Mouse (Mus musculus) layer of hippocampus, postnatal 25 days (tissue): Measurements from ENCODE around the gene A930004D18Rik. TPM values are rescaled to one million over a fixed set of nuclear protein-coding genes. Genes with fewer than 3 reads are reported as not detected.

Experiments
- DNase-seq, 2 experiments: peaks; one replicate each; pipeline ENCODE4 v3.0.0; 2022; ENCODE audit warnings: mixed read lengths in 2 of 2, low spot score in 1 of 2; ENCODE audit errors: extremely low spot score in 1 of 2
- total RNA-seq, 2 experiments: library from RNA; stranded (reverse); gene quantifications; 2 replicates each; pipeline ENCODE4 v1.2.3; 2021

Gene A930004D18Rik
- total RNA-seq, 2 experiments from 2014 or later: 2.7 to 3.3 TPM

DNA sequence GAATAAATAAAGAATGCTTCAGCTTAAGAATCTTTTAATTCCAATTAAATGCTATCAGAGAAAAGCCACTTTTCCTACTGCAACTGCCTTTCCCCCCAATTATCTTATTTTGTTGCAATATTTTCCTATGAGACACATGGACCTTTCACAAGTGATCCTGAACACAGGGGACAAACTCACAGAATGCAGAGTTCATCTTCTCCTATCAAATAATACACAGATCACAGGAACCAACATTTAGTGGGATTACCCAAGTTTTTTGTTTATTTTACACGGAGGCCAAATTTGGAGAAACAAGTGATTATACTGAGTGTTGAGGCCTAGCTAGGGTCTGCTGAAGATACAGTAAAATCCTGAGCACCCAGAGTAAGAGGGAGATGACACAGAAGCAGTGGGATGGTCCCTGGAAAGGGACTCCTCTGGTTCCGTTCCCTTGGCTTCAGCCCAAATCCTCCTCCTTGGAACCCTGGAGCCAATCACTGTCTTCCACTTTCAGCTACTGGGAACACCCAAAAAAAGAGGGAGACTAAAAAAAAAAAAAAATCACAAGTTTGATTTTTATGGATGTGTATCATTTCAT is 16.5 kb upstream of the A930004D18Rik start:
- DNase-seq: no peak

DNA sequence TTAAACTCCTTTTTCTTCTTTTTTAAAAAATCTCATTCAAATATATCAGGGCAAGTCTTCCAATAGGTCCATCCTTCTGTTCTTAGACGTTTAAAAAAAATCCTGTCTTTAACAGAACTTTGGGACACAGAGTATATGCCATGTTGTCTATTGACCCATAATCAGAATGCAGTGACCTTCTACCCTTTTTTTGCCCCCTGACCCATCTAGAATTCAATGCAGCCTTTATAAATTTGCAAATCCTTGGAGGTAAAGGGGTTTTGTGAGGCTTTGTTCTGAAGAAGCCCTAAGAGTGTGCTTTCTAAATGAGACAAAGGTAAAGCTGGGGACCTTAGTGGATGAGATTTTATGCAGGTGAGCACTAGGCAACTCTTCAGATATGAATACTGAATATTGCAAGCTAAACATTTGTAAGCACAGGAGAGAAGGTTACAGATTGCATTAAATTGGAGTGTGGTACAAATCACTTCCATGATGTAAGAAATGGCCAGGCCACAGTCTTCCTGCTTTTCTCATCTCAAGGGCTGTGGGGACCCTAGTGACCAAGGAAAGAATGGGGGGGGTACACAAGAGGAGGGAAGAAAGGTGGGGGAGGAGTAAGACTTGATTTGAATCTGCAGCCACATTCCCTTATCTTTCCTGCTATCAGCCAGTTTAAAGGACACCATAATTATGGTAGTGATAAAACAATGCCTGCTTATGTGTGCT is 15.9 kb upstream of the A930004D18Rik start:
- DNase-seq: no peak

DNA sequence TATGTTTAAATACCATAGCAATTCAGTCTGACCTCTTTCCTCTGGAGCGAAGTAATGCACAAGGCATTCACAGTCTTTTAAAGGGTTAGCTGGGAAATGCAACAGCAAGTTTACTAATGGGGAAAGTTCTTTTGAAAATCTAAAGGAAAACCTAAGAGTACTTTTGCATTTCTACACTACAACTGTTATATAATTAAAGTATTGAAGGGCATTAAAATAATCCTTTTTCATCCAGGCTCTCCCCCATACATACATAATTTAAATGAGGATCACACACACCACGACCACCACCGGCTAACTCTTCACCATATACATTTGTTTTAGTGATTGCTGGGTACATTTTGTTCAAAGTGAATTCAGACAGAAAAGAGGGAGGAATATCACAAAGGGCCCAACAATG is 15.0 kb upstream of the A930004D18Rik start:
- no peak for DNase-seq

DNA sequence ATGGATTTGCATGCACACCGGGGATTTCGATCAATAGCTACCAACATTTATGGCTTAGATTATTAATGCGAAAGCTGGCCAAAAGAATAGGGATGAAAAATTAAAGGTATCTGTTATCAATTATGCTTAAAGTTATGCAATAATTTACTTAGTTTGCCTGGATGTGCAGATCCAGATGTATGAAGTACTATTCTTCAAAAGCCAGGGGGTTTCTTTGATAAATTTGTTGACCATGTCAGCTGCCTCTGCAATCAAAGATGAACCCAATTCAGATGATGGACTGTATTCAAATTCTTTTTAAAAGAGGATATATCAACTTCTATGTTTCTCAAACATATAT is 14.3 kb upstream of the A930004D18Rik start:
- no peak for DNase-seq

DNA sequence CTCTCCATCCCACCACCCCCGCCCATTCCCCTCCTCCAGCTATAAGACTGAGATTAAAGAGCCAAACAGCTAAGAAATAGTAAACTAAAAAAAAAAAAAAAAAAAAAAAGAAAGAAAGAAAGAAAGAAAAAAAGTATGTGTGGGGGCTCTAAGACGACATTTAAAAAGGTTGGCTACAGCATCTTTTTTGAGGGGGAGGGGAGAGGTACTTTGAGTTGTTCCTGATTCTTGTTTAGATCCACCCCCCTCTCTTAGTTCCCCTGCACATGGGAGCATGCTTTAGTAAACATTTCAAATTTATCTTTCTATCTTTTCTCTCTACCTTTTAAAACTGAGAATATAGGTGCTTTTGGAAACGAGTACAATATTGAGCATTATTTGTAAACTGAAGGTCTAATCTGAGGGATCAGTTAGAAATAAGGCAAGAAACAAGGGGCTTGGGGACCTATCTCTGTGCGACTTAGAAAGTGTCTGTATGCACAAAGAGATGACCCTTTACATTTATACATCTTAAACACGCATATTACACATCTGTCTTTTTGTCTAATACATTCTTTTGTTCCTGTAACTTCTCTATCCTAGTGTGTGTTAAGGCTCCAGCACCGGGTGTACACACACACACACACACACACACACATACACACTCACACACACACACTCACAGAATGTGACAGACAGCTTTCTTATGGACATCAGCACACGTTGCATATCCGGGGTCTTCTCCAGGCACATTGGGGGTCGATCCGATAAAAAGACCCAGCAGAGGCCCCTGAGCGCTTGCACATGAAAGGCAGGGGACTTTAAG is 13.7 kb upstream of the A930004D18Rik start:
- DNase-seq: no peak

DNA sequence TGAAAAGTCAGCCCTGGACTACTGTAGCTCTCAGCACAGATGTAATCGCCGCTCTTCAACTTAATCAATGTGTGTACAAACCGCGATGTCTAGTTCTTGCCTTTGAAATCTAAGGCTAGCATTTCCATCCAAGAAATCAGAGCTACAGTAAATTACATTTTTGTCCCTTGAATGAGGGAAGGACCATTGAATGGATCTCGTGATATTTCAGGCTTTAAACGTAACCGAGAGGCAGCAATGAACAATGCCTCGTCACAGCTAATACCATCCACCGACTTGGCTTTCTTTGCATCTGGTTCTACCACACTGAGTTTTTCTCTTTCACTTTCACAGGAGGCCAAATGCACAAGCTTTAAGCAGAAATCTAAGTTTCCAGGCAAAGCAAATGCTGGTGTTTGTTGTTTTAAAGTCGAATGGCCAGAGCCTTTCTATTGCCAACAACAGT is 13.0 kb upstream of the A930004D18Rik start:
- DNase-seq: no peak

DNA sequence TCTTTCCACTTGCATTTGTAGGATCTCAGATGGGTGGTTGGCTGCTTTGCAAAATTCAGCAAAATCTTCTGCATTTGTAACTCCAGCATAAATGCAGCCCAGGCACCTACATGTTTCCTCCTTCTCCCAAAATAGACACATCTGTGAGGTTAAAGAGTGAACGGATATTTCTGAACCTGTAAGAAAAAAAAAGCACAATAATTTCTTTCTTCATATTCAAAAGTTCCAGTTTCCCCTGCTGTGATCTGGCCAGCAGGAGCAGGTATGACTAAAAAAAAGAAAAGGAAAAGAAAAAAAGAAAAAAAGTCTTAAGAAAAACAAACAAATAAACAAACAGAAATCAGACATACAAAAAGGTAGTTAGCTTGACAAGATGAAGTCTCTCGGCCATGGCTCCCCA is 12.5 kb upstream of the A930004D18Rik start:
- DNase-seq: no peak

DNA sequence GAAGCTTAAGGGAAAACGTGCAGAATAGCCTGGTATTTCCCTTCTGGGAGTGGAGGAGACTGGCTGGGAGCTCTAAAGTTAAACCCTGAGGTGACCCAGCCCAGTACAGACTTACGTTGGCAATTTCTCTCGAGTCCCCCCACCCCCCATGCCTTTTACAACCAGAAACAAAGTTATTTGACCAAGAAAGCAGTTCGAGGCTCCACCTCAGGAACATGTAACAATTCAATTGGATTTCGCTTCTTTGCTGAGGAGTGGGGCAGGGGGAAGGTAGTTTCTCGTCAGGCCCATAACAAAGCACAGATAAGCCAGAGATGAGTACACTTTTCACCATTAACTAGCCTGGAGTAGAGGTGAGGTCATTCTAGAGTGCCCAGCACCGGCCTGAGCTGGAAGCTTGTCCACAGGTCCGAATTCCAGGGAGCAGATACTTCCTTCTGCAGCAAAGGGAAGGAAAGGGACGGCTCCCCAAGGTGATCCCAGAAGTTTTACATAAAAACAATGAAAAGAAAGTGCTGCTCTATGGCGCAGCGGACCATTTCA is 11.8 kb upstream of the A930004D18Rik start:
- DNase-seq: no peak

DNA sequence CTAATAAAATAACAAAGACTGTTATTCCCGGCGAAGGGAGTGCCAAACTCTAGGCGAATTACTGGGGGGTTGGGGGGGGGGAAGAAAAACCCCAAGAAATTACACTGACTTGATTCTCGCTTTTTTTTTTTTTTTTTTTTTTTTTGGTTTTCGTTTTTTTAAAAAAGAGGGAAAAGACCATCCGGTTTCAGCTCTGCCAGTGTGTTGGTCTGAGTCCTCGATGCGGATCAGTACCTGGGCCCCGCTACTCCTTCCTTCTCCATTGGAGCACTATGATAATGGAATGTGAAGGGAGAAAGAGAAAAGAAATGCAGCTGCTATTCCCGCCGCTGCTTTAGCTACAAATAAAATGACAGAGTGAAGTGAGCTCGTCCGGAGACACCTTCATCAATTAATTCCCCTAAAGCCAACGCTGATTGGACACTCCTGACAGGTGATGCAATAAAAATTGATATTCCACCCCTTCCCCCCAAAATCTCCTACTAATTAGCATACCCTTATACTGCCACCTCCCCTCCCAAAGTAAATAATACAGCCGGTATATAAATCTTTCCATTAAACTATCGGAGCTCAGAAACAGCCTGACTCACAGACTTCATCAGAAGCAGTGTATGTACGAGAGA is 11.0 kb upstream of the A930004D18Rik start, which contains the start of gene Skida1:
Gene Skida1, minus strand, starts transcription at position 599 of the 623 bp plus-strand sequence.
- no peak for DNase-seq

DNA sequence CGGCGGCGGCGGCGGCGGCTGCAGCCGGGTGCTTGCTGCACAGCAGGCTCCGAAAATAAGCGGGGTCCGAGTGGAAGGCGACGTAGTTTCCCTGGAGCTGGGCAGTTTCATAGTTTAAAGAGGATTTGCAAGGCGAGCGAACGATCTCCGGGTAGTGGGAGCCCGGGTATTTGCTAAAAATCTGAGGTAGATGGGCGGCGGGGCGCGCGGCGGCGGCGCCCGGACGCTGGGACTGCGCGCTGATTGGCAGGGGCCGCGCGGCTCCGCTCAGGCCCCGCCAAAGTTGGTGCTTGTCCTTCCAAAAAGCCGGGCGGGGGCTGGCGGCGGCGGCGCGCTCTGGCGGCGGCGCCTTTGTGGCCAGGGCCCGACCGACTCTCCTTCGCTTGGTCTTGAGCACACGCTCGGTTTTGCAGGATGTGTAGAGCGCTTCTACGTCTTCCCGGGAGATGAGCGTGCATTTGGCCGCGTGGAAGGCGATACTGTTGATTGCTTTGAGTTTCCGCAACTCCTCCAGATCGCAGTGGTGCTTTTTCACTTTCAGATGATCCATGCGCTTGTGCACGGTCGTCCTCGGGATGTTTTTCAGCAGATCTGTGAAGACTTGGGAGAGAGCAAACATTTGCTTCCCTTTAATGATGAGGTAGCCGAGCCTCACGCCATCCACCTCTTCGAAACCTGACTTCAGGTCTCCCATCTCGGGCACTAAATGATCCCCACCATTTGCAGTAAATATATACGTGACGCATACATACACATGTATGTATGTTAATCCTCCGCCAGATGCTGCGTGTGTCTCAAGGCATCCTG is 10.3 kb upstream of the A930004D18Rik start:
- DNase-seq: peak in 1 of 2 experiments; percentile 76

DNA sequence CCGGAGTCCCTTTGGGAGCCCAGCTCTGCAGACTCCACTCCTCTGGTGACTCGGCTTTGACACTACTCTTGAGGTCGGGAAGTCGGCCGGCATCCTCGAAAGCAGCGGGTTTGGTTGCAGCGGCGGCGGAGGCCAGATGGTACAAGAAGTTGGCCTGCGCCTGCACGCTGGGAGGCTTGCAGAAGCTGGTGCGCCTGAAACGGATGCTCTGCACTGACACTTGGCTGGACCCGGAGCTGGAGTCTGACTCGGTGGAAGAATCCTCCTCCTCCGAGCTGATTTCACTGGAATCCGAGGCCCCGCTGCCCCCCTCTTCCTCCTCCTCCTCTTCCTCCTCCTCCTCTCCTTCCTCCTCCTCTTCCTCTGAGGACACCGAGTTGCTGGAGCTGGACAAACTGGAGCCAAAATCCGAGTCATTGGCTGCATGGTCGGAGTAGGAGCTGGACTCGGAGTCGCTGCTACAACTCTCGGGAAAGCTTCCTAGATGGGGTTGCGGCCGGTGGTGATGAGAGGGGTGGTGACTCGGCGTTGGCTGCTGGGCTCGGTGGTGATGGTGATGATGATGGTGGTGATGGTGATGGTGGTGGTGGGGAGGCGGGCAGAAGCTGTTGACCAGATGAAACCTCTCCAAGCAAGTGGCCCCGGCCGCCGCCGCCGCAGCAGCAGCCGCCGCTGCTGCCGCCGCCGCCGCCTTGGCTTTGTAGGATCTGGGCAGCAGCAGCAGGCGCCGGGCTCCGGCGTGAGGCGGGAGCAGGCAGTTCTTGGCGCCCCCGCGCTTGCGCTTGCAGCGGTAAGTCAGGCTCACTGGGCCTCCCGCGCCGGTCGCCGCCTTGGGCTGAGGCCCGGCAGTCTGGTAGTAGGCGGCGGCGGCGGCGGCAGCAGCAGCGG is 9.5 kb upstream of the A930004D18Rik start:
- peak in 1 of 2 experiments; percentile 73 for DNase-seq

DNA sequence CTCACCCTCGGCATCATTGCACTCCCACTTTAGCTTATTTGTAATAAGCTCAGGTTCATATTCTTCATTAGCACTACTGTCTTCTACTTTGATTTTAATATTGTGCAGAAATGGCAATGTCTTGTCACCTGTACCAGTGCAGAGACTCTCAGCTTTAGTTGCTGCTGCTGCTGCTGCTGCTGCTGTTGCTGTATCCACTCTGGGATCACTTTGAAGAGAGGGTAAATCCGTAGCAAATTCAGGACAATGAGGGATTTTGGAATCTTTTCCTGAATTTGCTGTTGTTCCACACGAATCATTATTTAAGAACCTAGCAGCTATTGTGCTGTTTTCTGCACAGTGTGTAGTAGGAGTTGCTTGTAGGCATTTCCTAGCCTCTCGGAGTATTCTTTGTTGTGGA is 8.6 kb upstream of the A930004D18Rik start:
- no peak for DNase-seq

DNA sequence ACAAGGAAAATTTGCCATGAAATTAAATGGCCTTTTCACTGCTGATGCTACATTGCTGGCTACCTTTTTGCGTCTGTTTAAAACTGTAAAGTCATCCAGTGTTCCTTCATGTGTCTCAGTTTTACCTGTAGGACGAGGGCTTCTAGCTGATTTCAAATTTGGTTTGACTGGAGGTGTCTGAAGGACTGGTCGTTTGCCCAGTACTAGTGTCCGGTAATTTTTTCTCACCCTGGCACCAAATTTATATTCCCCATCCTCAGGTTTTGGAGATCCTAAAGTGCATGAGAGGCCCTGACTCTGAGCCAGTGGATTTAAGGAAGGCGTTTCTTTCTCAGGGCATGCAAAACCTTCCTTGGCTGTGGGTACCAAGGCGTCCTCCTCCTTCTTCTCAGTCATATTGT is 8.2 kb upstream of the A930004D18Rik start:
- no peak for DNase-seq

DNA sequence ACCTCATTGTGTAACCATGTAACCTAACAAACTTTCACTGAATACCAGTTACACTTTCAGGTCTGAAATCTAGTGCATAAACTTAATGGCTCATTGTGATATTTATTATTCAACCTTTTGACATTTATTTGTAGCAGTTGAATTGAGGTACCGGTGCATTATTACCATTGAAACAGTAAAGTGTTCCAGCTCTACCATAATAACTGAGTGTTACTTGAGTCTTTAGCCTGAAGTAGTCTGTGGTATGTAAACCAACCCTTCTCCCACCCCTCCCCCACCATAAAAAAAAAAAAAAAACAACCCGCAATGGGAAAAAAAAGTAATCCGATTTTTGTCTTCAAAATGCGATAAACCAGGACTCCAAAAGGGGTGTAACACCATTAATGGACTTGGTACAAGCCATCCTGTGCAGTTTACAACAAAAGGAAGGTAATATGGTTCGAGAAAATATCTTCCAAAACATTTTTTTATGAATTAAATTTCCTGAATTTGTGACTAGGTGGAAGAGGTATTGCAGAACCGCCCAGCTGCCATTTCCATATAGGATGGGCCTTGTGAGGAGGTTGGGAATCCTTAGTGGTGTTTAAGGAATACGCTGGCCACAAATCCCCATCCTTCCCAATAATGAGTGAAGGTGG is 7.7 kb upstream of the A930004D18Rik start:
- no peak for DNase-seq

DNA sequence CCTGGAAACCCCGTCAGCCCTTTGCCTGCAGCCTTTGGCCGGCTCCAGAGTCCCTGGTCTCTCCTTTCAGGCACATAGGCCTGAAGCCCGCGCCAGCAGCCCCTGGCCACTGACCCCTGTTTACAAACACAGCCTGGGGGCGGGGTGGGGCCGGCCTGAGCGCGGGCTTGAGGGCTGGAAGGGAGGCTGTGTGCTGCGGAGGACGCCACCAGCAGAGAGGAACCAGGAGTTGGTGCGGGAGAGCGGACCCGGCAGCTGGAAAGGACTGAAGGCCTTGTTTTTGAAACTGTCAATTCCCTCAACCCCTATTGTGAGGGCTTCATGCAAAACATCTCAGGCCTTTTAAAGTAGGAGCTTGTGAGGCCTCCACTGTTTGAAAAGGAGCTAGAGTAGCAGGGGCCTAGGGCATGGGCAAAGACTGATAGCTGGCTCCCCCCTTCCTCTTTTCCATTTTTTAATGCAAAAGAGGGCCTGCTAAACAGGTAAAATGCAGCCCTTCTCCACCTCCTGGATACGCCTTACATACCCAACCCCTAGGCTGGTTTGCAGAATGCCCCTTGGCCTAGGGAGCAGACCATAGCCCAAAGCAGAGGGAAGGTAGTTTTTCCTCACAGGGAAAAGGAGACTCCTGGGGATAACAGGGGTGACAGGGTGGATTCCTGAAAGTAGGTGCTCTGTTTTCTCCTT is 3.8 kb upstream of the A930004D18Rik start:
- no peak for DNase-seq

DNA sequence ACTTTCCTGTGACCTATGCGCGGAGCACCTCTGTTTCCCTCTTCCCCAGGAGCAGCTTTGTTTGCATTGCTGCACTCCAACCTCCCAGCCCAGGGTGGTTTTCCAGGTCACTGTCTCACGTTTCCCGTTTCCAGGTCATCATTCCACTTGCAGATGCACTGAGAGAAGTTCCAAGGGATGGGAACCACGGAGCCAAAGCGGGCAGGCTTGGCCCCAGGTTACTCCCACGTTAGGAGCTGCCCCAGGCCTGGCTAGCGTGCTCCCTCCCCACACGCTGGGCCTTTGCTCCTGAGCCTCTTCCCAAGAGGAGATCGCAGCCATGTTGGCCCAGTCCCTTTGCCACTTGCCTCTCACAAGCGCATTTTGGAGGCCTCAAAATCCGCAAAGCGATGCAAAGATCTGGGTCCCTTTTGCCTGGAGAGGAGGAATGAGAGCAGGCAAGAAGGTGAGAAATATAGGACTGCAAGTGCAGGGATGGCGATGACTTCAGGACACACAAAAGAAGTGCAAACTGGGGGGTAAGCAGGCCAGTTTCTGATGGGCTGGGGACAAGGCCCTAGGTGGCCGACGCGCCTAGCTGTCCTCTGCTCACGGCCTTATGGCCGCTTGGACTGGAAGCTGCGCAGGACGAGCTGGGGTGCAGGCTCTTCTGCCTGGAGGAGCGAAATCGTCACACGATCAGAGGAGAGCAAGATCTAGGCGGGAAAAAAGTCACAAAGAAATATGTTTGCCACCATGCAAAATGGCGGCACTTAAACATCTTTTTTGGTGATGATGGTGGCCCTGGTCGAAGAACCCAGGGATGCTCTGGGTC is 3.0 kb upstream of the A930004D18Rik start:
- DNase-seq: no peak
